Mouse (Mus musculus): ENCODE data around the gene Med20. TPM values are rescaled to one million over a fixed set of nuclear protein-coding genes. Genes with fewer than 3 reads are reported as not detected.

Gene Med20
- total and polyA plus RNA-seq, 2 experiments from 2014 or later: 30.2 to 37.0 TPM

DNA sequence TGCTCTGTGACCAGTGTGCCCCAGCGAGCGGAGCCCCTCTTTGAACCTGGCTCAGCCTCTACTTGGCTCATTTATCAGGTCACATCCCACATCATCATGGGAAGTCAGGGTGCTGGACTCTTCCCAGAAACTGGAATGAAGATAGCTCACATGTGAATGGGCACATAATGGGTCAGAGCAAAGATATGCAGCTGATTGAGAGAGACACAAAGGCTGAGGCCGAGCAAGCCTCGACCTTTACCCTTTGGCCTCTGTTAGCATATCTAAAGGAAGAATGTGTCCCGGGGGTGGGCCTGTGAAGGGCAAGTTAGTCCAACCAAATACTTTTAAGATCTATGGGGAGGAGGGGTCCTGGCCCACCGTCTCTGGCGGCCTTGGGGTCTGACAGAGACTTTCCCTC lies 39.8 kb upstream of the Med20 start:
- Histone ChIP-seq H3K4me1 (ENCODE audit: insufficient read depth) (no peaks in the 10 kb centered on the region), H3K9me3 (ENCODE audit: low read length) (no peaks in the 10 kb centered on the region), H3K27me3 (ENCODE audit: insufficient read depth, low read length) (no peaks in the 10 kb centered on the region), H3K27ac (ENCODE audit: low read depth, low read length) (no peak overlapping the region), H3K4me3 (ENCODE audit: low read depth, low read length) (no peak overlapping the region), H3K36me3 (ENCODE audit: insufficient read depth) (no peaks in the 10 kb centered on the region), H3K9ac (no peak overlapping the region), H3K4me2 (ENCODE audit: low read depth) (no peak overlapping the region)
- no peak for ATAC-seq
- no peak for DNase-seq
- 32% methylated on average over 7 of the region's 7 CpGs for WGBS
- TF ChIP-seq CTCF (IDR thresholded peaks at IDR 0.05; ENCODE audit: low read depth): no peak

DNA sequence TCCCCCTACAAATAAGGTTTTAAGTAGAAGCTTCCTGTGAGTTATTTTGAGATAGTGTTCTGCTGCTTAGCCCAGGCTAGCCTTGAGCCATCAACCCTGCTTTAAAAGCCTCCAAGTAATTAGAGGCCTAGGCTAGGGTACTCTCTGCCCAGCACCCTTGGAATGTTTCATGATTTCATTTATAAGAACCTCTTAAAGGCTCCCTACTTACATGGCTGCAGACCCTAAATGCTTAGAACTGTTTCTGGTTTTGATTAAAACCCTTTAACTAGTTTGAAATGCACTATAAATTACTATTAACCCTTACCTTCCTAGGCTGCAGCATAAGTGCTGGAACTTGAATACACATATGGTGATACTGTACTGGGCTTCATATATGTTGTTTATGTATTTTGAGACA lies 38.9 kb upstream of the Med20 start:
- H3K27ac ChIP-seq (ENCODE audit: low read depth, low read length): no peak overlapping the region
- TF ChIP-seq CTCF (IDR thresholded peaks at IDR 0.05; ENCODE audit: low read depth): no peak
- no peaks in the 10 kb centered on the region for H3K9me3 ChIP-seq (ENCODE audit: low read length)
- no peaks in the 10 kb centered on the region for H3K27me3 ChIP-seq (ENCODE audit: insufficient read depth, low read length)
- H3K9ac ChIP-seq: no peak overlapping the region
- DNase-seq (no peak), ATAC-seq (no peak)
- no peak overlapping the region for H3K4me3 ChIP-seq (ENCODE audit: low read depth, low read length)
- no peaks in the 10 kb centered on the region for H3K4me1 ChIP-seq (ENCODE audit: insufficient read depth)
- H3K4me2 ChIP-seq (ENCODE audit: low read depth): no peak overlapping the region
- no peaks in the 10 kb centered on the region for H3K36me3 ChIP-seq (ENCODE audit: insufficient read depth)

DNA sequence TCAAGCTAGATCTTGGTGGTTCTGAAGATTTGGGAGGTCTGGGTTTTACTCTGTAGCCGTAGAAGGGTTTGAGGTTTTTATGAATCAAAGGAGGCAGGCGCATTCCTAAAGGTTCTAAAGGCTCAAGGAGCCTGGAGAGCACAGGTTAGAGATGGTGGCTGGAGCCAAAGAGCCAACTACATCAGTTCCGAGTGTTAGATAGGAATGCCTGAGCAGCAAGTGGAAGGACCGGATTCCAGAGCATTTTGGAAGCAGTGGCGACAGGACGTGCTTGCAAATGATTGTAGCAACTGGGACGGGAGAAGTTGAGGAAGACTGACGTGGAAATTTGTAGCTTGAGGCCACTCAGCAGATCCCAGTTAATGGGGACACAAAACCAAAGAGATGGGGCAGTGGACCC lies 37.4 kb upstream of the Med20 start:
- no peak for TF ChIP-seq CTCF (IDR thresholded peaks at IDR 0.05; ENCODE audit: low read depth)
- Histone ChIP-seq H3K4me2 (ENCODE audit: low read depth) (no peak overlapping the region), H3K9ac (no peak overlapping the region), H3K9me3 (ENCODE audit: low read length) (no peaks in the 10 kb centered on the region), H3K36me3 (ENCODE audit: insufficient read depth) (no peaks in the 10 kb centered on the region), H3K4me1 (ENCODE audit: insufficient read depth) (no peaks in the 10 kb centered on the region), H3K4me3 (ENCODE audit: low read depth, low read length) (no peak overlapping the region), H3K27me3 (ENCODE audit: insufficient read depth, low read length) (no peaks in the 10 kb centered on the region), H3K27ac (ENCODE audit: low read depth, low read length) (no peak overlapping the region)
- ATAC-seq (no peak), DNase-seq (no peak)
- WGBS: 83% methylated on average over 8 of the region's 8 CpGs

DNA sequence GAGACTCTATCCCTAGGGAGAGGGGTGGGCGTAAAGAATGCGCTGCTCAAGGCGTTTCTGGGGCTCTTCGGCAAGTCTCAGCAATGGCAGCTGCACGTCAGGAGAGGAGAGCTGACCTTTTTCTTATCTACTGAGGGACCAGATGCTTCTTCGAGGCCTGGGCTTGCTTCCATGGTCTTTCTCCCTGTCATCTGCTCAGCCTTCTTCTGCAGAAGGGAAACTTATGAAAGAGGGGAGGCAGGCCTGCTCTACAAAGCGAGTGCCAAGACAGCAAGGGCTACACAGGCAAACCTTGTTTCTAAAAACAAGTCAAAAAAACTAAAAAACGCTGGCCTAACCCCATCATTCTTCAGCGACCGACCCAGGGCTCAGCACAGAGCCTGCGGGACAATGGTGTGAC lies 36.6 kb upstream of the Med20 start:
- no peak for DNase-seq

DNA sequence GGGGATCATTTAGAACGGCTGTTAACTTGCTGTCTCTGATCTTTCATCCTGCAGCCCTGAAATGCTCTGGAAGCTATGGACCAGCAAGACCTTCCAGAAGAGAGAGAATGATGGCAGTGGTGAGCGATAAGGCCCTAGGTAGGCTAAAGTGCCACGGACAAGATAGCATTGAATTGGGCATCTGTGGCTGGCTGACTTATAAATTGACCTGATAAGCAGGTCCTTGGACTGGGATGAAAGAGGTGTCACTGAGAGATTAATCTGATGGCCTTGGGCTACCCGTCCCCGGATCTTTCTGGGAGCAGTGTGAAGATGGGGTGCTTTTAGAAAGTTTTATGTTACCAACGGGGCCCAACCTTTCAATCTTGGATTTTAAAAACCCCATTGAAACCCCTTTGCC lies 32.7 kb upstream of the Med20 start:
- no peak overlapping the region for H3K4me2 ChIP-seq (ENCODE audit: low read depth)
- no peak overlapping the region for H3K9ac ChIP-seq
- no peak for ATAC-seq
- DNase-seq: no peak
- H3K27me3 ChIP-seq (ENCODE audit: insufficient read depth, low read length): no peaks in the 10 kb centered on the region
- TF ChIP-seq CTCF (IDR thresholded peaks at IDR 0.05; ENCODE audit: low read depth): no peak
- H3K27ac ChIP-seq (ENCODE audit: low read depth, low read length): no peak overlapping the region
- H3K36me3 ChIP-seq (ENCODE audit: insufficient read depth): no peaks in the 10 kb centered on the region
- H3K9me3 ChIP-seq (ENCODE audit: low read length): no peaks in the 10 kb centered on the region
- WGBS: 96% methylated on average over 6 of the region's 6 CpGs
- no peak overlapping the region for H3K4me3 ChIP-seq (ENCODE audit: low read depth, low read length)
- no peaks in the 10 kb centered on the region for H3K4me1 ChIP-seq (ENCODE audit: insufficient read depth)

More for the DNA sequence above, 36.6 kb upstream of the Med20 start:
- 75% methylated on average over 11 of the region's 11 CpGs for WGBS
- Histone ChIP-seq H3K36me3 (ENCODE audit: insufficient read depth) (no peaks in the 10 kb centered on the region), H3K9ac (no peak overlapping the region), H3K4me2 (ENCODE audit: low read depth) (no peak overlapping the region), H3K27me3 (ENCODE audit: insufficient read depth, low read length) (no peaks in the 10 kb centered on the region), H3K9me3 (ENCODE audit: low read length) (no peaks in the 10 kb centered on the region), H3K4me3 (ENCODE audit: low read depth, low read length) (no peak overlapping the region), H3K4me1 (ENCODE audit: insufficient read depth) (no peaks in the 10 kb centered on the region), H3K27ac (ENCODE audit: low read depth, low read length) (no peak overlapping the region)
- no peak for ATAC-seq
- TF ChIP-seq CTCF (IDR thresholded peaks at IDR 0.05; ENCODE audit: low read depth): no peak

DNA sequence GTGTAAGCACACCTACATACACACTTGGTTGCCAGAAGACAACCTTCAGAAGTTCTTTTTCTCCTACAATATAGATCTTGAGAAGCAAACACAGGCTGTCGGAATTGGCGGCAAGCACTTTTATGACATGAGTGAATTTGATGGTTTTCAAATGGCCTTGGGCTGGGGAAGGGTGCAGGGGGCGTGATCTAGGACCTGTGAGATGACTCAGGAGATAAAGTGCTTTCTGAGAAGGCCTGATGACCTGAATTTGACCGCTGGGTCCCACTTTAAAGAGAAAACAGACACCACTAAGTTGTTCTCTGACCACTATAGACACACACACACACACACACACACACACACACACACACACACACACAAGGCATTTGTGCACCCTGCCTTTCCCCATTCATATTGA lies 30.4 kb upstream of the Med20 start:
- H3K9me3 ChIP-seq (ENCODE audit: low read length): no peaks in the 10 kb centered on the region
- no peak for ATAC-seq
- no peak for TF ChIP-seq CTCF (IDR thresholded peaks at IDR 0.05; ENCODE audit: low read depth)
- no peaks in the 10 kb centered on the region for H3K27me3 ChIP-seq (ENCODE audit: insufficient read depth, low read length)
- 92% methylated on average over 4 of the region's 4 CpGs for WGBS
- H3K36me3 ChIP-seq (ENCODE audit: insufficient read depth): no peaks in the 10 kb centered on the region
- H3K9ac ChIP-seq: no peak overlapping the region
- no peak overlapping the region for H3K27ac ChIP-seq (ENCODE audit: low read depth, low read length)
- no peaks in the 10 kb centered on the region for H3K4me1 ChIP-seq (ENCODE audit: insufficient read depth)
- no peak overlapping the region for H3K4me3 ChIP-seq (ENCODE audit: low read depth, low read length)
- no peak overlapping the region for H3K4me2 ChIP-seq (ENCODE audit: low read depth)
- DNase-seq: no peak

DNA sequence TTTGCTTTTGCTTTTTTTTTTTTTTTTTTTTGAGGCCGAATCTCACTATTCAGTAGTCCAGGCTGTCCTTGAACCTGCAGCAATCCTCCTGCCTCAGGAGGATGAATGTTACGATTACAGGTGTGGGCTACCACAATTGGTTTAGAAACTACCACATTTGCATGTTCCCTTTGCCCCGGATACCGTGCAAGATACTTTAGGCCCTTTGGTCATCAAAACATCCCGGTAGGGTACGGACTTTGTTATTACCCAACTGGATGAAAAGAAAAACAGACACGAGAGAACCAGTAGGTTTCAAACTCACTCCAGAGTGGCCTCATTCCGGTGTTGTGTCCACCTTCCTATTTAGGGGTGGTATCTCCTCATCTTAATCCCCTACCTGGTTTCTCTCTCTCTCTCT lies 22.9 kb upstream of the Med20 start:
- TF ChIP-seq CTCF (IDR thresholded peaks at IDR 0.05; ENCODE audit: low read depth): no peak
- Histone ChIP-seq H3K9me3 (ENCODE audit: low read length) (no peaks in the 10 kb centered on the region), H3K4me1 (ENCODE audit: insufficient read depth) (no peaks in the 10 kb centered on the region; the same call in 1 of the 2 replicates), H3K4me2 (ENCODE audit: low read depth) (no peak overlapping the region), H3K36me3 (ENCODE audit: insufficient read depth) (no peaks in the 10 kb centered on the region), H3K4me3 (ENCODE audit: low read depth, low read length) (no peak overlapping the region), H3K9ac (no peak overlapping the region), H3K27ac (ENCODE audit: low read depth, low read length) (no peak overlapping the region), H3K27me3 (ENCODE audit: insufficient read depth, low read length) (no peaks in the 10 kb centered on the region)
- ATAC-seq: no peak
- WGBS: 88% methylated on average over 8 of the region's 8 CpGs
- DNase-seq: no peak

DNA sequence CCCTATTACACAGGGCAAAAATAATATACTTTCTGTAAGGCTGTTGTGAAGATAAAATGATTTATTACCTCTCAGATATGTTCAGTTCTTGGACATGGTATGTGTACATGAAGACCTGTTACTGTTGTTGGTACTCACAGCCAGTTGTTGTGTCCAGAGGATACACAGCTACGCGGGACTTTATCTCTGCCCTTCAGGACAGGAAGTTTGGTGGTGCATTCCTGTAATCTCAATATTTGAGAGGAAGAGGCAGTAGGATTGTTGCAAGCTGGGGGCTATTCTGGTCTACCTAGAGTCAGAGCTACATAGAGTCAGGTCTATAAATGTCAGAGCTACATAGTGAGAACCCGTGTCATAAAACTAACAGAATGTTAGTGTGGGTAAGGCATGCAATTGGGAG lies 20.3 kb upstream of the Med20 start:
- Histone ChIP-seq H3K4me3 (ENCODE audit: low read depth, low read length) (no peak overlapping the region), H3K9ac (no peak overlapping the region), H3K27me3 (ENCODE audit: insufficient read depth, low read length) (no peaks in the 10 kb centered on the region), H3K4me1 (ENCODE audit: insufficient read depth) (no peaks in the 10 kb centered on the region; the same call in 1 of the 2 replicates), H3K9me3 (ENCODE audit: low read length) (no peaks in the 10 kb centered on the region), H3K27ac (ENCODE audit: low read depth, low read length) (no peak overlapping the region), H3K36me3 (ENCODE audit: insufficient read depth) (no peaks in the 10 kb centered on the region), H3K4me2 (ENCODE audit: low read depth) (no peak overlapping the region)
- TF ChIP-seq CTCF (IDR thresholded peaks at IDR 0.05; ENCODE audit: low read depth): no peak
- no peak for DNase-seq
- WGBS: 92% methylated on average over 3 of the region's 3 CpGs
- no peak for ATAC-seq

Data from forebrain, postnatal 0 days (tissue).